Mouse (Mus musculus) kidney, postnatal 10 days (tissue): ENCODE results near the gene Atp11a.

Experiments used
- DNase-seq: peaks from one replicate; pipeline ENCODE4 v3.0.0; 2021; ENCODE audit warnings: mixed read lengths

The Atp11a gene

GRCm38 (mm10) chr8:12874194-12874791 lies 117.5 kb downstream of the Atp11a start:
- peak; percentile 60 for DNase-seq

DNA sequence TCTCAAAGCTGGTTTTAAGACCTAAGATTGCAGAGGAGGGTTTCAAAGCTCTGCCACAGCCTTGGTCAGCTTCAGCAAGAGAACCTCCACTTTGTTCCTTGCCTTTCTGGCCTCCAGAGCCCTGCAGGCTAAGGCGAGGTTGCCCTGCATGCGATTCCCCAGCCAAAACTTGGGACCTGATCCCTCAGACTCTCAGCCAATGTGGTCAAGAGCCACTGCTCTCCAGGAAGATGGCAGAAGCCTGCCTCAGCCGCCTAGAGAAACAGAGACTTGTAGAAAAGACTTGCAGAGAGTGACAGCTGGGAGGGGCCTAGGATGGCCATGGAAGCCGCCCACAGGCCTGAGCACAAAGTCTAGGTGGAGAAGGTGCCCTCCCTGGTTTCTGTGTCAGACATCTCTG lies 118.2 kb downstream of the Atp11a start:
- no peak for DNase-seq

DNA sequence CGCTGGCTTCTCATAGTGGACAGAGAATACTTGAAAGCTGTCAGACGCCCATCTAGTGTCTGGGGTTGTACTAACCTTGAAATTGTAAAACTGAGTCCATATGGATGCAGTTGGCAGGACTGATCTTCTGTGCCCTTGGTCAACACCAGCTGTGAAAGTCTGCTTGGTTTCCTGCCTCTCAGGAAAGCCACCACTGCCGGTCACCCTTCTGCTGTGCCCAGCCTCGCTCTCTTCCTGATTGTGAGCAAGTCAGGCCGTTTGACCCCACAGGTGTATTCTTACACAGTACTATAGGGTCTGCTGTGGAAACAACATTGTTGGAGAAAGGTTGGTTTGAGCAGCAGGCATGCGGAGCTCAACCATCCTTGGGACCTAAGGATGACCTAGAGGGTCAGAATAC lies 120.3 kb downstream of the Atp11a start:
- no peak for DNase-seq

- DNase-seq: no peak
These were observed 123.3 kb downstream of the Atp11a start for GRCm38 (mm10) chr8:12880163-12880562.

- DNase-seq: no peak
These were observed 126.5 kb downstream of the Atp11a start for GRCm38 (mm10) chr8:12883051-12884004.

DNA sequence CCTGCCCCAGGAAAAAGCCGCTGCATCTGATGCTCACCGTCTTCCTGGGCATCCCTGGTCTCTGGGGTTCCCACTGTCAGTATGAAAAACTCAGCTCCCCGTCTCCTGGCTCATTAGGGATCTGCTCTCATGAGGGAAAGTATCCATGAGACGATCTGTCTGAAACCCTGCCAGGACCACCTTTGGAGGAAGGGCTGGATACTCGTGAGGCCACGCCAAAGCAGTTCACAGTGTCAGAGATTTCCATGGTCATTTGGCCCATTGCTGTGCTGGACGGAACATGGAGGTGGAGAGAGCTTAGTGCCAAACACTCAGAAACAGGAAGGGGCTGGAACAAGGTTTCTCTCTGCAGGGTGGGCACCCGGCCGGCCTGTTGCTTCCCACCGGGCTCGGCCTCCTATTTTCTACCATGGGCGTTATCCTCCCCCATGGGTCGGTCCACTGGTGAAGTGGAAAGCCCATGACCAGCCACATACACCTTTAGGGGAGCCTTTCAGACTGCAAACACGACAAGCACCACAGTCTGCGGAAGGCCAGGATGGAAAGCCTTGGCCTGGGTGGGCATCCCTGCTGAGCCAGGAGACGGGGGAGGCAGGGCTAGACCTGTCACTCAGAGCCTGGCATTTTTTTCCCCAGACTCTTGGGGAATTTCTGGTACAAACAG lies 131.1 kb downstream of the Atp11a start:
- no peak for DNase-seq

DNA sequence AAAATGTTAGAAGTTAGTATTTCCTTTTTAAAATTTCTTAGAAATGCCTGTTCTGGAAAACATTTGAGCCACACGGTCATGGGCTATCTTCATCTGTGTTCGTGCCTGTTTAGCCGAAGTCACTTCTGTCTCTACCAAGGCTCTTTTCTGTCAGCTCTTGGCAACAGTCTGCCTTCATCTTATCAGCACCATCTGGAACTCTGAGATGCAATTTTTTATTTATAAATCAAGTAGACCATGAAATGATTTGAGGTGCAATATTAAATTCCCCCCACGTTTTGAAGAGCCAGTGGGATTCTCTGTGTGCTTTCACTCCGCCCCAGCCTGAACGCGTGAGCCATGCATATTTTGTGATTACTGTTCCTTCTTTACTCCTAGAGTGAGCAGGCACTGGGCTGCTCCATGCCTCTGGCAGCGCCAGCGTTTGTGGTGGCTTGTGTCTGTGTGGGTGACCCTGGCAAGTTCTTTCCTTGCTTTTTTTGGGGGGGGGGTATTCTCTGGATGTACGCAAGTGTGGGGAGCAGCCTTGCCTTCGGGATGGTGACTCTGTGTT lies 132.3 kb downstream of the Atp11a start:
- no peak for DNase-seq

DNA sequence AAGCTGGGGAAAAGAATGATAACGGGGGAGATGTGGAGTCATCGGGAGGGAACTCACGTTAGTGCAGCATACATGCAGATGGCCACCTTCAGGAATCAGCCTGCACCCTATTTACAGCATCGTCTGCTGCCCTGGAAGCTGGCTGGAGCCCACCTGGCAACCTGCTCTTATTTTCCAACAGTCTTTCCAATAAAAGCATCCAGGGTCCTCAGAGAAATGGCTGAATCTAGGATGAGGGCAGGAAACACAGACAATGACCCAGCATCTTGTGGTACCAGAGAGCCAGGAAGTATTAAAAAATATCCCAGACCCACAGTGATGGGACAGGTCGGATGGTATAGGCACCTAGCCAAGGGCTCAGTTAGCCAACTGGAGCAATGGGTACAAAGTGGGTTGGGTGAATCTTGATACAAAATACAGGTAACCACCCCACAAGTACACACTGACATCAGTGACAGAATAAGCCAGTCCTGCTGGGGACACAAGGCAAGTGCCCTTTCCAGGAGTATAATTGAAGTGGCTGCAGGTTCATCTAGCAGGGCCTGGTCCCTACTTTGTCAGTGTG lies 136.2 kb downstream of the Atp11a start:
- DNase-seq: no peak

DNA sequence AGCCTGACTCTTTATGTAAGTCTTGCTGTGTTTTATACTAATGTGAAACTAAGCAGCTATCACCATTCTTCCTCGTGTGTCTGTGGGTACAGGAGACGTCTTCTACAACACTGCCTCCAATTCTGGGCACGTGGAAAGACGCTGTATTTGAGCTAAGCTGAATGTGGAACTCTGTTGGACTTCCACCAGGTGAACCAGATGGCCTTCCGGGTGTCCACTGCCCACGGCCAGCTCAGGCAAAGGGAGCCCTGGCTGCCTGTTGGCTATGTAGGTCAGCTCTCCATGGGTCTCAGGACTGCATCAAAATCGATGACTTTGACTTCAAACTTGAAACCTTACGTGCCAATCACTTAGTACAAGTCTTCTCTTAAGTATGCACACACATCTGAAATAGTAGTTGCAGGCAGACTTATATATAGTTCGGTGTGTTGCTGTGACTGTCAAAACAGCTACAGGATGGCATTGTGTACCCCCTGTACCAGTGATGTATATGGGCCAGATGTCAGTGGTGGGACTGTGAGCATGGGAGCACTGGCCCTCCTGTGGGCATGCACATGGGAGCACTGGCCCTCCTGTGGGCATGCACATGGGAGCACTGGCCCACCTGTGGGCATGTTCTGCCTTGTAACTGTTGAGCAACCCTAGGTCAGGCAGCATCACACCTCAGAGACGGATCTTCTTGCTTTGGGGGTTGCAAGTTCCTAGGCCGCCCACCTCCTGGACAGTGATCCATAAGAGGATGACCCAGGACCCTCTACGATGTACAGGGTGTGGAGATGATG lies 137.2 kb downstream of the Atp11a start:
- no peak for DNase-seq

DNA sequence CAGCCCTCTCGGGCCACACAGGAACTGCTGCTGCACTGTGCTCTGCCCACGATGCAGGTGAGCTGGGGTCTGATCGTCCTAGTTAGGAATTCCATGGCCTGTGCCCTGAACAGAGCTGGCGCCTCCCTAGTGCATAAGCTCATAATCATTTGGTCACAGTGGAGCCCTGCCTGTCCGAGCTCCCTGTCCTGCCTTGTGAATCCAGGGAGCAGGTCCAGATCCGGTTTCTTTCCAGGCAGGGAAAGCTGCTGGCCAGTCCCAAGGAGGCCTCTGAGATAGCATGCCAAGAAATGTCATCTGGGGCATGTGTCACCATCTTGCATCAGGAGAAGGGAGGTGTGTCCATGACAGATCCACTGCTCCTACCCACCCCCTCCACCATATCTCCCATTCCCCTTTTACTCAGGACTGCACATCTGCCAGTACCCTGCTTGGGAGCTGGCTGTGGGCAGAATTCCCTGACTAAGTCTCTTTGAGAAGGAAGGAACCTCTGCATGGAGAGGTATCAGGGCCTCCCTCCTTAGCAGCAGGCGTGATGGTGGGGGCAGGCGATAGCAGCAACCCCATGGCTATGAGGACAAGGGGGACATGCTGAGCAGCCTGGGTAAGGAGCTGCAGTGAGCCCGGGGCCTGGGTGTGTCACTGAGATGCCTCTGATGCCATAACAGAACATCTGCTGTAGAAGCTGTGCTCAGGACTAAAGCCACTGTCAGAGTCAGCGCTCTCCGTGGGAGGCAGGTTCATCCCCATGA lies 138.1 kb downstream of the Atp11a start:
- no peak for DNase-seq

GRCm38 (mm10) chr8:12895535-12896150 lies 138.8 kb downstream of the Atp11a start:
- peak; percentile 42 for DNase-seq

GRCm38 (mm10) chr8:12896494-12897373 lies 139.9 kb downstream of the Atp11a start:
- peak; percentile 74 for DNase-seq

GRCm38 (mm10) chr8:12897815-12898214 lies 141.0 kb downstream of the Atp11a start:
- DNase-seq: peak; percentile 50

DNA sequence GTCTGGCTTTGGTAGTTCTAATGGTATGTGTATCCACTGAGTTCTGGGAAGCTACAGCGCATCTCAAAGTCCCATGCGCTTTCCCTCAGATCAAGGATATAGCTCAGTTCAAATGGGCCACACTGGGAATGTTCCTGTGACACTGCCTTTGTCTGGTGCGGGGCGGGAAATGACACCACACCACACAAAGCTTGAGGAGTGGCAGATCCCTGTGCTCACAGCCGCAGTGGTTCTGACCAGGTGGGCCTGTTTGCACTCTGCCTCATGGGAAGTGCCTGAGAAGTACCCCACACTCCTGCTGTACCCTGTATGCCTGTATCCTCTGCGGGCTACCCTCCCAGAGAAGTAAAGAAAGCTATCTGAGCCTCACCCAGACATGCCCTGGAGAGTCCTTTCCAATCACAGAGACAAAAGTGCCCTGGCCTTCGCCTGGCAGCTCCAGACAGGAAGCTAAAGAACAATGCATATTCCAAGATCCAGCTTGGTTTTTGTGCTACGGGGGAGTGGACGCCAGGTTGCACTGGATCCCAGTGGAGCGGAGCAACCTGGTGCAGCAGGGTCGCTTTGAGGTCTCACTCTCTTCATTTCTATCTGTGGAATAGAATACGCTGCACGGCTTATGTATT lies 147.1 kb downstream of the Atp11a start:
- peak; percentile 22 for DNase-seq

- DNase-seq: no peak
These were observed 148.3 kb downstream of the Atp11a start for GRCm38 (mm10) chr8:12905122-12905521.

DNA sequence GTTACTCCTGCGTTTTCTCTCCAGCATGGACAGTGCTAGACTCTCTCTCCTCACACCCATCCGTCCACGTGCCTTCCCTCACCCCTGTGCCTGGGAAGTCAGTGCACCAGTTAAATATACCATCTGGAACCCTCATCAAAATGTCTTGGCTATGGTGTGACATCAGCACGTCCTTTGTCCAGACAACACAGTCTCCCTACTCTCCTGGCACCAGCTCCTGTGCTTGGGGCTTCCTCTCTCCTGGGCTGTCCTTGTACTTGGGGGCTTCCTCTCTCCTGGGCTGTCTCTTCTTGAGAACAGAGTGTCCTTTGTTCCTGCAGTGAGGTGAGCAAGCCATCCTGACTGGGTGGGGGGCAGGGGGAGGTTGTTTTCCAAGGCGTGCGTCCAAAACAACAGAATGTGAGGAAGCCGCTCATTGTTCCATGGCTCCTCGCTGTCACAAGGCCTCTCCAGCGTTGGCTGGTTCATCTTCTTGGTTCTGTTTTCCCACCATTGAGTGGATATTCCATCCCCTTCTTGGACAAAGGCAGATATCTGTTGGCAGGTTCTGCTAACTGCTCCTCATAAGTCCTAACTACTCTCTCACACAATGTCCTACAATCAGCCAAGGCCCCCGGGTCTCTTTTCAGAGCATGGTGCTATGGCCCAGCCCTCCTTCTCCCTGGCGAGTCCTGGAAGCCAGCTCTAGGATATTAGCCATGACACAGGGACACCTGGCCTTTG lies 148.9 kb downstream of the Atp11a start:
- DNase-seq: peak; percentile 40

- no peak for DNase-seq
These were observed 149.8 kb downstream of the Atp11a start for GRCm38 (mm10) chr8:12906597-12906996.

- no peak for DNase-seq
These were observed 150.9 kb downstream of the Atp11a start for GRCm38 (mm10) chr8:12907730-12908129.

- peak; percentile 60 for DNase-seq
These were observed 155.2 kb downstream of the Atp11a start for GRCm38 (mm10) chr8:12912011-12912410.
